1 mouse cellular context compared by ENCODE assay signal in the genomic region with DNA sequence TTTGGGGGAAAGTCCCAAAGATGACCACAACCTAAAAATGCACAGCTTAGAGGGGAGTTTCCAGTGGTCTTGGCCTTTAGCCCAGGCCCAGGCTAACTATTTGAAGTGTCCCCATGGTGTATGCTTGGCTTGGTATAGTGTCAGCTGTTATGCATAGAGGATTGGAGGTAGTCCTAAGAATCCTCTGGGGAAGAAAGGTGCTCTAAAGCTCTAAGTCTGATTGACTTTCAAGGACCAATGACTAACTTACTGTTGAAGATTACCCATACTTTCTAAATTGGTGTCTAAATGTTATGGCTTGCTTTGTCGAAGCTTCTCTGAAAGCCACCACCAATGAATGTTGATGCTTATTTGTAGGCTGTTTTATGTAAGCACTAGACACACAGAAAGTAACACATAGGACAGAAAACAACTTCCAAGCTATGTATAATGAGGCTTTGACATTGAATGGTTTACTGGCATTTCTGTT.
TF ChIP-seq lines count a peak whose summit lies in the region.

No protein-coding gene starts in this region.

TF ChIP-seq in MEL, 35 proteins besides CTCF, POLR2A, EP300 and RAD21:
- TF ChIP-seq MYB (IDR thresholded peaks at IDR 0.05; ENCODE audit: low read depth, low read length), result 0 out of 2 replicates have a peak, but pooled peaks have one; percentile 36
- no peak; the same call in 1 of the 2 replicates for TF ChIP-seq KAT2A (conservative IDR thresholded peaks at IDR 0.05; ENCODE audit: low read depth, low read length)
- peak; percentile 94 for TF ChIP-seq NELFE (IDR thresholded peaks at IDR 0.05; ENCODE audit: low read depth, low read length)
- TF ChIP-seq GABPA (IDR thresholded peaks at IDR 0.05; ENCODE audit: low read depth, low read length), result no peak
- 0 out of 2 replicates have a peak, but pooled peaks have one; percentile 36 for TF ChIP-seq TCF12 (IDR thresholded peaks at IDR 0.05; ENCODE audit: low read depth, low read length)
- TF ChIP-seq SMC3 (IDR thresholded peaks at IDR 0.05; ENCODE audit: low read depth, low read length), result peak; percentile 47
- TF ChIP-seq HCFC1 (IDR thresholded peaks at IDR 0.05; ENCODE audit: low read depth, low read length), result peak; percentile 77
- TF ChIP-seq MAX (IDR thresholded peaks at IDR 0.05; ENCODE audit: low read length), result no peak
- TF ChIP-seq ELF1 (IDR thresholded peaks at IDR 0.05; ENCODE audit: low read depth, low read length), result 0 out of 2 replicates have a peak, but pooled peaks have one; percentile 13
- TF ChIP-seq POLR2AphosphoS5 (IDR thresholded peaks at IDR 0.05; ENCODE audit: borderline replicate concordance, low read depth, low read length), result peak; percentile 25; the same call in 1 of the 2 replicates
- TF ChIP-seq SIN3A (IDR thresholded peaks at IDR 0.05; ENCODE audit: low read length), result peak; percentile 43; the same call in 1 of the 2 replicates
- peak; percentile 42; the same call in 1 of the 2 replicates for TF ChIP-seq MAFK (IDR thresholded peaks at IDR 0.05; ENCODE audit: borderline replicate concordance, low read depth, low read length)
- TF ChIP-seq ETS1 (IDR thresholded peaks at IDR 0.05; ENCODE audit: low read depth, low read length), result peak; percentile 96
- TF ChIP-seq POLR2AphosphoS2 (IDR thresholded peaks at IDR 0.05; ENCODE audit: low read length), result peak; percentile 100
- peak; percentile 100 for TF ChIP-seq ZMIZ1 (IDR thresholded peaks at IDR 0.05; ENCODE audit: low read depth, low read length)
- TF ChIP-seq TBP (IDR thresholded peaks at IDR 0.05; ENCODE audit: low read depth, low read length), result peak; percentile 99
